Mouse (Mus musculus) ES-Bruce4 (cell line): ENCODE measurements around the gene Sox5. TPM values are rescaled to one million over a fixed set of nuclear protein-coding genes. Genes with fewer than 3 reads are reported as not detected.

Experiments
- H3K27ac ChIP-seq: 2 replicates; pipeline ENCODE4 v1.5.1; 2012; ENCODE audit warnings: low read length, inconsistent platforms; ENCODE audit not compliant: insufficient read depth
- H3K27me3 ChIP-seq: 2 replicates; pipeline ENCODE4 v1.6.1; 2012; ENCODE audit warnings: mild to moderate bottlenecking, low read length, inconsistent platforms; ENCODE audit not compliant: control insufficient read depth, poor library complexity, insufficient read depth, severe bottlenecking
- H3K36me3 ChIP-seq: 2 replicates; pipeline ENCODE4 v1.6.1; 2012; ENCODE audit warnings: inconsistent platforms, mild to moderate bottlenecking, low read length, moderate library complexity; ENCODE audit not compliant: control insufficient read depth, poor library complexity, insufficient read depth, severe bottlenecking
- H3K4me1 ChIP-seq: one replicate; pipeline ENCODE4 v1.8.1; 2011; ENCODE audit warnings: low read length; ENCODE audit not compliant: control insufficient read depth, insufficient read depth
- H3K4me3 ChIP-seq: 2 replicates; pipeline ENCODE4 v1.5.1; 2011; ENCODE audit warnings: low read depth, mild to moderate bottlenecking, low read length
- H3K9ac ChIP-seq: 2 replicates; pipeline ENCODE4 v1.6.1; 2012; ENCODE audit warnings: low read depth, mild to moderate bottlenecking, inconsistent platforms; ENCODE audit not compliant: poor library complexity, severe bottlenecking
- H3K9me3 ChIP-seq: replicated peaks from 2 replicates; pipeline ENCODE4 v1.6.1; 2012; ENCODE audit warnings: mild to moderate bottlenecking, low read length, inconsistent platforms; ENCODE audit not compliant: control insufficient read depth, poor library complexity, insufficient read depth, severe bottlenecking
- CTCF ChIP-seq: IDR thresholded peaks from one replicate; pipeline ENCODE4 v1.8.1; 2011; ENCODE audit warnings: low read depth, low read length
- EP300 ChIP-seq: IDR thresholded peaks from 2 replicates; pipeline ENCODE4 v1.6.1; 2011; ENCODE audit warnings: low read depth, low read length; ENCODE audit not compliant: insufficient read depth
- POLR2A ChIP-seq: IDR thresholded peaks from one replicate; pipeline ENCODE4 v1.8.1; 2011; ENCODE audit warnings: low read length; ENCODE audit not compliant: insufficient read depth
- polyA plus RNA-seq: library from polyadenylated mRNA; stranded (reverse); fragments of >200 nt; gene quantifications from 2 replicates; pipeline ENCODE4 v1.2.4, GENCODE M21; 2011; ENCODE audit warnings: low read depth; ENCODE audit not compliant: missing spikeins, insufficient read depth, insufficient read length

Gene Sox5
- polyA plus RNA-seq, 1 experiment, result not detected

- Histone ChIP-seq H3K4me1 (no peaks in the 10 kb centered on the region), H3K4me3 (no peak overlapping the region), H3K27me3 (no peaks in the 10 kb centered on the region), H3K36me3 (no peaks in the 10 kb centered on the region), H3K9me3 (no peaks in the 10 kb centered on the region), H3K27ac (no peak overlapping the region), H3K9ac (no peak overlapping the region)
- TF ChIP-seq CTCF (no peak), POLR2A (no peak), EP300 (no peak)
Observed at GRCm38 (mm10) chr6:144759193-144759592, 22.6 kb downstream of the Sox5 start.

- no peaks in the 10 kb centered on the region for H3K36me3 ChIP-seq
- no peaks in the 10 kb centered on the region for H3K27me3 ChIP-seq
- H3K4me1 ChIP-seq, result no peaks in the 10 kb centered on the region
- H3K9ac ChIP-seq, result no peak overlapping the region
- TF ChIP-seq CTCF (no peak), POLR2A (no peak), EP300 (no peak)
- no peak overlapping the region for H3K27ac ChIP-seq
- H3K4me3 ChIP-seq, result no peak overlapping the region
- no peaks in the 10 kb centered on the region for H3K9me3 ChIP-seq
Observed at GRCm38 (mm10) chr6:144757414-144757813, 24.4 kb downstream of the Sox5 start.

GRCm38 (mm10) chr6:144756444-144756843, 25.3 kb downstream of the Sox5 start:
- no peak overlapping the region for H3K4me3 ChIP-seq
- TF ChIP-seq POLR2A (no peak), EP300 (no peak), CTCF (no peak)
- no peaks in the 10 kb centered on the region for H3K4me1 ChIP-seq
- no peaks in the 10 kb centered on the region for H3K36me3 ChIP-seq
- no peaks in the 10 kb centered on the region for H3K27me3 ChIP-seq
- no peaks in the 10 kb centered on the region for H3K9me3 ChIP-seq
- no peak overlapping the region for H3K27ac ChIP-seq
- no peak overlapping the region for H3K9ac ChIP-seq

- no peaks in the 10 kb centered on the region for H3K36me3 ChIP-seq
- H3K27ac ChIP-seq, result no peak overlapping the region
- TF ChIP-seq POLR2A, result no peak
- H3K9me3 ChIP-seq, result no peaks in the 10 kb centered on the region
- no peaks in the 10 kb centered on the region for H3K27me3 ChIP-seq
- no peaks in the 10 kb centered on the region for H3K4me1 ChIP-seq
- H3K9ac ChIP-seq, result no peak overlapping the region
- no peak overlapping the region for H3K4me3 ChIP-seq
Observed at GRCm38 (mm10) chr6:144755304-144755703, 26.5 kb downstream of the Sox5 start.

- Histone ChIP-seq H3K27me3 (no peaks in the 10 kb centered on the region), H3K9ac (no peak overlapping the region), H3K27ac (no peak overlapping the region), H3K4me1 (no peaks in the 10 kb centered on the region), H3K9me3 (no peaks in the 10 kb centered on the region), H3K4me3 (no peak overlapping the region), H3K36me3 (no peaks in the 10 kb centered on the region)
- TF ChIP-seq POLR2A (no peak), CTCF (no peak), EP300 (no peak)
Observed at GRCm38 (mm10) chr6:144754366-144754765, 27.4 kb downstream of the Sox5 start.

- Histone ChIP-seq H3K4me3 (no peak overlapping the region), H3K4me1 (no peaks in the 10 kb centered on the region), H3K27ac (no peak overlapping the region), H3K9ac (no peak overlapping the region), H3K9me3 (no peaks in the 10 kb centered on the region), H3K36me3 (no peaks in the 10 kb centered on the region), H3K27me3 (no peaks in the 10 kb centered on the region)
- TF ChIP-seq CTCF (no peak), POLR2A (no peak), EP300 (no peak)
Observed at GRCm38 (mm10) chr6:144753963-144754296, 27.8 kb downstream of the Sox5 start.
